Mouse (Mus musculus) forebrain, embryonic 11.5 days (tissue): Measurements from ENCODE around the gene Snph. TPM values are rescaled to one million over a fixed set of nuclear protein-coding genes. Genes with fewer than 3 reads are reported as not detected.

Source experiments
- ATAC-seq: fragments of 200-750 bp; cut with Nextera tagmentation; replicated peaks from 2 replicates; pipeline ENCODE4 v1.8.0; 2017; ENCODE audit warnings: moderate TSS enrichment; ENCODE audit not compliant: low FRiP score
- DNase-seq: peaks from one replicate; pipeline ENCODE4 v3.0.0-alpha.2; 2017; ENCODE audit warnings: low spot score
- H3K27ac ChIP-seq: fragments of 300-500 bp; sonication (generic); 2 replicates; pipeline ENCODE4 v1.5.1; 2014; ENCODE audit warnings: low read depth, low read length
- H3K27me3 ChIP-seq: fragments of 300-500 bp; sonication (generic); 2 replicates; pipeline ENCODE4 v1.6.1; 2014; ENCODE audit warnings: mild to moderate bottlenecking, low read length, mixed read lengths; ENCODE audit not compliant: control insufficient read depth, insufficient read depth
- H3K36me3 ChIP-seq: fragments of 300-500 bp; sonication (generic); 2 replicates; pipeline ENCODE4 v1.6.1; 2014; ENCODE audit warnings: mild to moderate bottlenecking, low read length, moderate library complexity, mixed read lengths; ENCODE audit not compliant: control insufficient read depth, insufficient read depth
- H3K4me1 ChIP-seq: fragments of 300-500 bp; sonication (generic); replicated peaks from 2 replicates; pipeline ENCODE4 v1.6.1; 2014; ENCODE audit warnings: low read length, mixed read lengths; ENCODE audit not compliant: control insufficient read depth, insufficient read depth
- H3K4me2 ChIP-seq: fragments of 300-500 bp; sonication (generic); 2 replicates; pipeline ENCODE4 v1.6.1; 2014; ENCODE audit warnings: low read depth, mild to moderate bottlenecking, low read length, moderate library complexity, mixed read lengths; ENCODE audit not compliant: severe bottlenecking
- H3K4me3 ChIP-seq: fragments of 300-500 bp; sonication (generic); 2 replicates; pipeline ENCODE4 v1.5.1; 2014; ENCODE audit warnings: low read depth, low read length
- H3K9ac ChIP-seq: fragments of 300-500 bp; sonication (generic); 2 replicates; pipeline ENCODE4 v1.6.1; 2014; ENCODE audit warnings: low read length
- H3K9me3 ChIP-seq: fragments of 300-500 bp; sonication (generic); 2 replicates; pipeline ENCODE4 v1.6.1; 2016; ENCODE audit warnings: low read length, mixed read lengths; ENCODE audit not compliant: control insufficient read depth
- WGBS: fragments of 180-500 bp; shearing (Covaris S2); extraction: QIAGEN DNeasy Blood & Tissue Kit; methylation state at CpG from one replicate; pipeline ENCODE4 v1.1.7; 2014; 5-methylcytosine and 5-hydroxymethylcytosine counted together
- polyA plus RNA-seq: library from polyadenylated mRNA; unstranded; fragments of >200 nt; fragmentation: Nextera tagmentation; extraction: Ambion mirVana; gene quantifications from 2 replicates; pipeline ENCODE4 v1.2.1, GENCODE M21; 2014

The Snph gene
- 2.4 and 3.6 TPM in 2 replicates for polyA plus RNA-seq

- H3K36me3 ChIP-seq: no peaks in the 10 kb centered on the region
- peak within 1 kb of the TSS; percentile 95 for H3K4me2 ChIP-seq
- 0% methylated on average over 44 of the region's 47 CpGs for WGBS
- H3K4me1 ChIP-seq: peaks cover 2% of the 10 kb centered on the region; the same call in 1 of the 2 replicates
- H3K4me3 ChIP-seq: peak within 1 kb of the TSS; percentile 62
- DNase-seq: peak; percentile 82
- peak within 1 kb of the TSS; percentile 71 for H3K9ac ChIP-seq
- no peaks in the 10 kb centered on the region for H3K9me3 ChIP-seq
- peak; percentile 87 for ATAC-seq
- H3K27me3 ChIP-seq: peaks cover 8% of the 10 kb centered on the region; the same call in 1 of the 2 replicates
- no peak within 1 kb of the TSS for H3K27ac ChIP-seq
Observed at GRCm38 (mm10) chr2:151632159-151632814, at the start of gene Snph. Gene Snph, minus strand, starts transcription at chr2:151632593.

GRCm38 (mm10) chr2:151676234-151676633 lies 43.8 kb upstream of the Snph start:
- no peak for DNase-seq
- Histone ChIP-seq H3K27me3 (no peaks in the 10 kb centered on the region), H3K4me1 (no peaks in the 10 kb centered on the region), H3K27ac (no peak overlapping the region), H3K4me2 (no peak overlapping the region), H3K9ac (no peak overlapping the region), H3K4me3 (no peak overlapping the region), H3K36me3 (no peaks in the 10 kb centered on the region), H3K9me3 (no peaks in the 10 kb centered on the region)
- 65% methylated on average over 2 of the region's 2 CpGs for WGBS
- no peak for ATAC-seq

- WGBS: 82% methylated on average over 1 of the region's 1 CpGs
- no peak for DNase-seq
- Histone ChIP-seq H3K4me1 (no peaks in the 10 kb centered on the region), H3K4me3 (no peak overlapping the region), H3K27me3 (no peaks in the 10 kb centered on the region), H3K9ac (no peak overlapping the region), H3K27ac (no peak overlapping the region), H3K36me3 (no peaks in the 10 kb centered on the region), H3K4me2 (no peak overlapping the region), H3K9me3 (no peaks in the 10 kb centered on the region)
- ATAC-seq: 0 out of 2 replicates have a peak, but pooled peaks have one; percentile 21
Observed at GRCm38 (mm10) chr2:151670968-151671329, 38.6 kb upstream of the Snph start.

GRCm38 (mm10) chr2:151670026-151670967 lies 37.9 kb upstream of the Snph start:
- Histone ChIP-seq H3K4me3 (no peak overlapping the region), H3K4me1 (no peaks in the 10 kb centered on the region), H3K9me3 (no peaks in the 10 kb centered on the region), H3K4me2 (peak overlapping the region; percentile 33; the same call in 1 of the 2 replicates), H3K27ac (no peak overlapping the region), H3K36me3 (no peaks in the 10 kb centered on the region), H3K9ac (no peak overlapping the region), H3K27me3 (no peaks in the 10 kb centered on the region)
- 42% methylated on average over 48 of the region's 48 CpGs for WGBS
- ATAC-seq (peak; percentile 58), DNase-seq (peak; percentile 61)

- WGBS: 77% methylated on average over 3 of the region's 3 CpGs
Observed at GRCm38 (mm10) chr2:151668433-151668832, 36.0 kb upstream of the Snph start, which contains the start of gene Rad21l. Gene Rad21l, minus strand, starts transcription at chr2:151668533.

GRCm38 (mm10) chr2:151652053-151652452 lies 19.7 kb upstream of the Snph start:
- H3K27me3 ChIP-seq: no peaks in the 10 kb centered on the region
- no peak overlapping the region for H3K27ac ChIP-seq
- H3K4me3 ChIP-seq: no peak overlapping the region
- no peak for ATAC-seq
- DNase-seq: no peak
- 62% methylated on average over 1 of the region's 1 CpGs for WGBS
- no peak overlapping the region for H3K4me2 ChIP-seq
- H3K4me1 ChIP-seq: no peaks in the 10 kb centered on the region
- no peaks in the 10 kb centered on the region for H3K9me3 ChIP-seq
- no peaks in the 10 kb centered on the region for H3K36me3 ChIP-seq
- H3K9ac ChIP-seq: no peak overlapping the region

More at GRCm38 (mm10) chr2:151668433-151668832, 36.0 kb upstream of the Snph start, which contains the start of gene Rad21l:
- Histone ChIP-seq H3K9me3 (no peaks in the 10 kb centered on the region), H3K36me3 (no peaks in the 10 kb centered on the region), H3K4me3 (no peak within 1 kb of the TSS), H3K27me3 (no peaks in the 10 kb centered on the region), H3K4me2 (no peak within 1 kb of the TSS), H3K9ac (no peak within 1 kb of the TSS), H3K27ac (no peak within 1 kb of the TSS), H3K4me1 (no peaks in the 10 kb centered on the region)
- DNase-seq (no peak), ATAC-seq (no peak)

- ATAC-seq (no peak), DNase-seq (no peak)
- no peaks in the 10 kb centered on the region for H3K36me3 ChIP-seq
- peaks cover 2% of the 10 kb centered on the region; the same call in 1 of the 2 replicates for H3K4me1 ChIP-seq
- 65% methylated on average over 2 of the region's 2 CpGs for WGBS
- H3K27me3 ChIP-seq: peaks cover 8% of the 10 kb centered on the region; the same call in 1 of the 2 replicates
- no peaks in the 10 kb centered on the region for H3K9me3 ChIP-seq
- no peak overlapping the region for H3K4me2 ChIP-seq
- H3K4me3 ChIP-seq: no peak overlapping the region
- H3K27ac ChIP-seq: no peak overlapping the region
- no peak overlapping the region for H3K9ac ChIP-seq
Observed at GRCm38 (mm10) chr2:151636015-151636402, 3.6 kb upstream of the Snph start.

GRCm38 (mm10) chr2:151635362-151636014 lies 3.1 kb upstream of the Snph start:
- Histone ChIP-seq H3K4me1 (peaks cover 2% of the 10 kb centered on the region; the same call in 1 of the 2 replicates), H3K4me2 (no peak overlapping the region), H3K36me3 (no peaks in the 10 kb centered on the region), H3K9me3 (no peaks in the 10 kb centered on the region), H3K9ac (no peak overlapping the region), H3K4me3 (no peak overlapping the region), H3K27ac (no peak overlapping the region), H3K27me3 (peaks cover 8% of the 10 kb centered on the region; the same call in 1 of the 2 replicates)
- DNase-seq: no peak
- ATAC-seq: no peak
- 76% methylated on average over 9 of the region's 9 CpGs for WGBS
